Mouse (Mus musculus): ENCODE results near the gene Akap8l.

Akap8l gene

DNA sequence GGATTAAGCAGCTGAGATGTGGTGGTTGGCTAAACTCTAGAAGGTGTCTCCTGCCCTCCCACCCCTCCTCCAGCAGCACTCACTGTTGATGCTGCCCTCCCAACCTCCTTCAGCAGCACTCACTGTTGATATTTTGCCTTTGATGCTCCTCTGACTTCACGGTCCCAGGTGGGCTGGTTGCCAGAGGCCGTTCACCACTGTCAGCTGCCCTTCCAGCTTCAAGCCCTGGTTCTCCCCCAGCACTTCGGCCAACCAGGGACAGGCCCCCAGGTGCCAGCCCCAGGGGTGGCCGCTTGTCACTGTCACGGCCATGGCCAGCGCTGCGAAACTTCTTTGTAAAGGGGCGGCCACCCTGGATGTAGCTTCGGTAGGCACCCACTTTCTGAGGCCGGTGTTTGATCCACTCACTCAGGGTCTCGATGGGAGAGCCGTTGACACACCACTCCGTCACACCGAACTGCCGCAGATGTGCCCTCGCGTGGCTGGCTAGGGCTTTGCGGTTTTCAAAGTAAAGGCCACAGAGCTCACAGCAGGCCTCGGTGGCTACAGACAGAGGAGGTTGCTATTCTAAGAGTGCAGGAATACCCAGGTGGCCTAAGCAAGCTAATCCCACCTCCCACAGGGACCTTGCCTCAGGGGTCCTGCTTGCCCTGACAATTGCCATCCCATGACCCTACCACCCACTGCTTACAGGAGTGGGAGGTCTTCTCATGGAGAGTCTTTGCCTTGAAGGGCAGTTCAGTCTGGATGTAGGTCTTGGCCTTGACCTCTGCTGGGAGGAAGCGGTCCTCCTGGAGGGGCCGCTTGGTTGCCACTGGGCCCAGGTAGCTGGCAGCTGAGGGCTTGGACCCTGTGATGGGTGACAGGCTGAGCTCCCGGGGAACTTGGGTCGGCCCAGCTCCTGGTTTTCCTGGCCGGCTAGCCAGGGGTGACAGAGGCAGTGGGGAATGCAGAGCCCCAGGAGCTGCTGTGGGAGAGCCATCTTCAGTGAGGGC is 6.7 kb upstream of the Akap8l start:
- DNase-seq, result no peak

DNA sequence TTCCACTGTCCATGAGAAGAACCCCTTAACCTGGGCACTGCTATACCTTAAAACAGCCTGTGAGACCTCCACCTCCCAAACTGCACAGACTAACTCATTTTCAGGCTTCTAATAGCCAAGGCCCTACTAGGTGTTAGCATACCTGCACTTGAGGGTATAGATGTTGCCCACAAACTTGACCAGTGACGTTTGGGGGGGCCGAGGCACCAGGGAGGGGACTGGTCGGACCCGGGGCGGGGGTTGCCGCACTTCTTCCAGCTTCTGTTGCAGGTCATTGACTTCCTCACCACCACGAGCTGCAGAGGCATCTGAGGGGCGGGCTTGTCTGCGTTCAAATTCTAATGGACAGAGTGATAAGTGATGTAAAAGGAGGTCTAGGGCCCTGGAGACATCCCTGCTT is 5.9 kb upstream of the Akap8l start:
- no peak for DNase-seq

DNA sequence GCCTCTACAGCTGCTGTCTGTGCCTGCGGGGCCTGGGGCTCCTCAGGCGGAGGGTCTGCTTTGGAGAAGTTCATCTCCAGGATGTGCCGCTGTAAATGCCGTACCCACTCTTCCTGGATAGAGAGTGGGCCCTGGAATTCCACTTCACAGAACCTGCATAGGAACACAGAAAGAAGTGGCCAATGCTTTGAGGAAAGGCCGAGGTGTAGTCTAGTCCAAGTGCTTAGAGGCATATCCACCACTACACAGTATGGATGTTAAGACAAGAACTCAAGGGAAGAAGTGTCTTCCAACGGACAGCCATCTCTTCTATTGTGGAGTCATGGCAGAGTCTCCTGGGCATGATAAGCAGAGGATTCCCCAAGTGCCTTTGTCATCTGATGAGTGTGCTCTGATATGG is 4.6 kb upstream of the Akap8l start:
- DNase-seq, result no peak

DNA sequence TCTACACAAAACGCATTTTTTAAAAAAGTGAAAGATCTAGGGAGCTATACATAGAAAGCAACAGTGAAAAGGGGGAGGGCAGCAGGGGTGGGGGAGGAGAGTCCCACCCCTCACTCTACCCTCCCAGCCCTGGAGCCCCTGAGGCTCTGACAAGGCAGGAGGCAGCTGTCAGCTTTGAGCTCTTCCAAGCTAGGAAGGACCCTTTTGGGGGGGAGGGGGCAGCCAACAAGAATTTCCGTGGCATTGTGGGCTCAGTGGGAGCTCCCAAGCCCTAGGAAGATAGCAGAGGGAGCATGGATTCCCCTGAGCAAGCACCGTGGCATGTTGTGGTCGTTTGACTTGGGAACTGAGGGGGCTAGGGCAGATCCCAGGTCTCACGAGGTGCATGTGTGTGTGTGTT is 3.8 kb upstream of the Akap8l start:
- no peak for DNase-seq

DNA sequence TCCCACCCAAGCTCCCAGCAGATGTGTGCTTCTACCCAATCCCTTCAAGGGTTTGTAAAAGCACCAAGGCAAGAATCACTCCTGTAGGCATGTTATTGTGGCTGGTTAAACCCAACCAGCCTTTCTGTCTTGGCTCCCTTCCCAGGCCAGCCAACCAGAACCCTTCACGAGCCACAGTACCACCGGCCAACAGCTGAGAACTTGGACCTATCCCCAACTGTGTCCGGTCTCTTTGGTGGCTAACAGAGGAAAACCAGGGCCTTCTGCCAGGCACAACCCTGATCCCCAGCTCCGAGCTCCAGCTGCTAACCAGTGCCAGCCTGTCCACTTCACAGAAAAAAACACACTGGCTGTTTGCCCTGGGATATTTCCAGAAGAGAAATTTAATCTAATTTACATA is 3.3 kb upstream of the Akap8l start:
- DNase-seq, result no peak

DNA sequence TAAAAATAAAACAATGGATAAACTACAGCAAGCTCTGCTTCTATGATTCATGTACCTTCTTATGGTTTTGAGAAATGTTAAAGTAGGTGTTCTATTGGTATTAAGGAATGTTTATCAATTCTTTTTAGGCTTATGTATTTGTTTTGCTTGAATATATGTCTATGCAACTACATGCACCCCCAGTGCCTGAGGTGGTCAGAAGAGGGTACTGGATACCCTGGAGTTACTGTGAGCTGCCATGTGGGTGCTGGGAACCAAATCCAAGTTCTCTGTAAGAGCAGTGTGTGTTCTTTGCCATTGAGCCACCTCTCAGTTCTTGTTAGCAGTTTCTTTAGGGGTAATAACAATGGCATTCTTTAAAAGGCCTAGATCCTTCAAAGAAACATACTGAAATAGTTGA is 1.3 kb upstream of the Akap8l start:
- DNase-seq, result no peak

DNA sequence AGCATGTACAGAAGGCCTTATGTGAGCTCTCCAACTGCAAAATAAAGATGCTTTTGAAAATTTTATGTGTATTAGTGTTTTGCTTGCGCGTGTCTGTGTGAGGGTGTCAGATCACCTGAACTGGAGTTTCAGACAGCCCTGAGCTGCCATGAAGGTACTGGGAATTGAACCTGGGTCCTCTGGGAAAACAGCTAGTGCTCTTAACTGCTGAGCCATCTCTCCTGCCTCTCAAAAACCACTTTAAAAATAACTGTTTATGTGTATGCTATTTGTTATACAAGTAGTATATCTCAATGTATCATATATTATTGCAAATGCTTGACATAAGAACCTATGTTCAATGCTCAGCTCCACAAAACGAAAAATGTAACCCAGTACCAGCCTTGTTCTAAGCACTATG is 862 bp upstream of the Akap8l start:
- DNase-seq, result no peak

DNA sequence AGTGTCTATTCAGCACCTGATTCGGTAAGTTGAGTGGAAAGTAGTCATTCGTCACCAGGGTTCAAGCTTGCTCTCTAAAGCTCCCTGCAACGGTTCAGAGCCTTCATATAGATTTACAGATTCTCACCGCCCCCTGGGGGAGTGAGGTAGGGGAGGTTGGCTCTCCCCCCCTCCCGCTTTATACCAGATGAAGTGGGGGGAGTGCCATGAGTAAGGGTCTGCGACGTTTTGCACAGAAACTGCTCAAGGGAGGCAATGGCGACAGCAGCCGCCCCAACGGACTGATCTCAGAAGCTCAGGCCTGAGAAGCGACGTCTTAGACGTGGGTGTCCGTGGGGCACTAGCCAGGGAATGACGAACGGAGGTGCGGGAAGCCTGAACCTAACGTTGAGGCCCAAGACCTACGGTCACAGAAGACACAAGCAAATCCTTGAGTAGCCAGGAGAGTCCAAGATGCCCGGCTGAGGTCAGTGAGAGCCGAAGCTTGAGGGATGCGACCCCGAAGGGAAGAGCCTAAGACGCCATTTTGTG is 491 bp downstream of the Akap8l start:
- DNase-seq, result no peak

DNA sequence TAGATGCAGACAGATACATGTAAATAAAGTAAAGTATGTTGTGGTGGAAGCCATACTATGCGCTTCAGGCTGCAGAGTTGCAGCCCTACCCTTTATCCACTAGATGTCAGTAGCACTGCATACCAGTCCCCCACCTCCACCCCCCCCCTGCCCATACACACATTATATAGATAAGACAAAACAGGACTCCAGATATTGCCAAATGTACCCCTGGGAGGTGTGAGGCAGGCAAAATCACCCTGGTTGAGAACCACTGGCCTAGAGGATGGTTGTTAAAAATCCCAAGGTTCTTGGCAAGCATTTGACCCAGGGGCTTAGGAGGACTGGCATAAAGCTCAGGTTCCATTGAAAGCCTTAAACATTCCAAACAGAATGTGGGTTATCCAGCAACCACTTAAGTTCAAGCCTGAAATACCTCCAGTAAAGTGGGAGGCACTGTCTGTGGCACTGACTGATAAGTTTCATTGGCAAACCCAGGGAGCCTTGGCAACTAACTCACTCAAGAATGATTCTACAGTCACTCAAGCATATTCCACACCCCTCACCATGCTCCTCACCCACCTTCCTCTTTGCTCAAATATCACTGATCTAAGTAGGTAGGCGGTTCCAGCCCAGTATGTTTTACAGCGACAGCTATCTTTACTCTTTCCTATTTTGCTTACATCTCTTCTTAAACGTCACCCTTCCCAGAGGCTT is 1.2 kb downstream of the Akap8l start:
- DNase-seq, result no peak

DNA sequence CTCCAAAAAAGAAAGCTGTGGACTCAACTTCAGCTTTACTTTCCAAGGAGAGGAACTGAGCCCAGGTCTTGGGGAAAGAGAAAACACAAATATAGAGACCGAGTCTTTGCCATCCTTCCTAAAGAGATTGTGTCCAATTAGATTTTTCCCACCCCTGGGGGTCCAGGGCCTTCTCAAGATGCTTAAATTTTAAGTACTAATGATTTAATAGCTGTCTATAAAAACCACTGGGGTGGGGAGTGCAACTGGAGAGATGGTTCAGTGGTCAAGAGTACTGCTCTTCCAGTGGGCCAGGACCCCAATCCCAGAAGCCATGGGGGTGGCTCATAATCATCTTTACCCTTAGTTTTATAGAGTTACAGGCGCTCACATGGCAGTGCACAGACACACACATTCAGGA is 2.0 kb downstream of the Akap8l start:
- no peak for DNase-seq

DNA sequence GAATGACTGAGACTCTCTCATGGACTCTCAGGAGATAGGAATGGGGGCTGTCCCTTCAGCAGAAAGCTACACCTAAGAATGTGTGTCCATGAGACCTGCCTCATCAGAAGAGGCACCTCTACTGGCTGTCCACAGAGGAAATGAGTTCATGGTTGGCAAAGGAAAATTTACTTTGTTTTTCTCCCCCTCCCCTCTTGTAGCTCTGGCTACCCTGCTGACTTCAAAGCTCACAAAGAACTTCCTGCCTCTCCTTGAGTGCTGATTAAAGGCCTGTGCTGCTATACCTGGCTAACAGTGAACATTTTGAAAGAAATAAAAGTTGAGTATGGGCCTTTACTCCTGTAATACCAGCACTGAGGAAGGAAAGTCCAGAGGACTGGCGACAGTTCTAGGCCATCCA is 9.3 kb downstream of the Akap8l start:
- no peak for DNase-seq

DNA sequence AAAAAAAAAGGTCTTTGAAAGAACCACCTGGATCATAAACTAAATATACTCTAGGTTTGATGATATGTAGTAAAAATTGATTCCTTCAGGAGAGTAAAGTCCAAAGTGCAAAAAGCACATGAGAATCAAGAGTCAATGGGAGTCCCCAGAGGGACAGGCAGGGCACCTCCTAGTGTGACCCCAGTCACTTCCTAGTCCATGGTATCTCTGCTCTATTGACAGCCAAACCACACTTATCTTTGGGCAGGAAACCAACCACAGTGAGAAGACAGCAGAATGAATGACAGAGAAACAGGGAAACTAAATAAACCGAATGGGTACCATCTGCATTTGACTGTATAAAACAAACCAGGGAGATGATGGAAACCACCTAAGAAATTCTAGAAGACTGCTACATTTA is 10.3 kb downstream of the Akap8l start:
- DNase-seq, result no peak

DNA sequence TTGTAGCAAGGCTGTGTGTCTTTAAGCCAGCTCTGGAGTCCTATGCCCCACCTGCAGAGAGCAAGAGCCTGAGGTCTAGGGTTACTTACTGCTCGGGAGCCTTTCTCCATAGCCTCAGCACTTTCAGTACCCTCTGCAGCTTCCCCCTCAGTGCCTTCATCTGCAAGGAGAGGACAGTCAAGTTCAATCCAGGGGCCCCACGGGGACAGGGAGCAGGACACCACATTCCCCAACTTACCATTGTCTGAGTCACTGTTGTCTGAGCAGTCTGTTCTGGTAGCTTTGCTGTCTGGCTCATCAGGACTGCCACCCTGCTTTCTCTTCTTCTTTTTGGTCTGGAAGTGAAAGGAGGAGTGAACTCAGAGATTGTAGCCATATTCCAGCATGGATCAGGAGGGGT is 14.5 kb downstream of the Akap8l start:
- no peak for DNase-seq

DNA sequence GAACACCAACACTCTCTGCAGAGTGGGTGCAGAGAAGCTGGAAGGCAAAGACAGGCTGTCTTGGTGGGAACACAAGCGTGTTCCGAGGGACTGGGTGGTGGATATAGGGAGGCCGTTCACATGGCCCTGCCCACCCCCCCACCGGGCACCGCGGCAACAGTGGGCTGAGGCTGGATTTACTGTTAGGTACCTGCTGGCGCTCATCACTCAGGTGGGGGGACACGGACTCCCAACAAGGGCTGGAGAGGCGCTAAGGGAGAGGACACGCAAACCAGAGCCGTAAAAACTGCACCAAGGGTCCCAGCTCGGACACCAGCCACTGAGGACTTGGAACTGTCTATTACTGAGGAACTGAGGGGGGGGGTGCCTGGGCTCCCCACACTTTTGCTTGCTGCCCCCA is 15.5 kb downstream of the Akap8l start:
- no peak for DNase-seq

DNA sequence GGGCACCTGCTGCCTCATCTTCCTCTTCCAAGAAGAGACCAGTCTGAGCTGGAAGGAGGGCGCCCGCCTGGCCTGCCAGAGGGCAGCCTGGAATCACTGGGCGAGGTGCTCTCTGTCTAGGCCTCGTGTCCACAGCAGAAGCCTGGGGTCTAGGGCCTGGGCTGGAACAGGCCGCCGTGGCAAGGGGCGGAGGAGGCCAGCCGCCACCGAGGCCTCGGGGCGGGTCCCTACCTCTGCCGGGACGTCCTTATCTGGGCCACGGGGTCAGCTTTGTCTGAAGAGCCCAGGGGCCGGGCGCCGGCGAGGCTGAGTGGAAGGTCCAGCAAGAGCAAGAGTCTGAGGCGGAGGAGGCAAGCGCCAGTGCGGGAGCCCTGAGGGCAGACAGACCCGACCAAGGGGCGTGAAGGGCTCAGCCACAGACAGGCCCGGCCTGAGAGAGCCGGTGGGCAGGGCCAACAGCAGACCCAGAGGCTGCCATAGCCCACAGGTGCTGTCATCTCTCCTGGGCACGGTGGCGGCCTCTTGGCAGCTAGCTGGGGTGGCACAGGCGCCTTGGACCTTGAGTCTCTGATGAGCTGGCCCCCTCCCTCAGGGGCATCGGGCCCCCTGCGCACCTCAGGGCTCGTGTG is 16.6 kb downstream of the Akap8l start:
- no peak for DNase-seq

DNA sequence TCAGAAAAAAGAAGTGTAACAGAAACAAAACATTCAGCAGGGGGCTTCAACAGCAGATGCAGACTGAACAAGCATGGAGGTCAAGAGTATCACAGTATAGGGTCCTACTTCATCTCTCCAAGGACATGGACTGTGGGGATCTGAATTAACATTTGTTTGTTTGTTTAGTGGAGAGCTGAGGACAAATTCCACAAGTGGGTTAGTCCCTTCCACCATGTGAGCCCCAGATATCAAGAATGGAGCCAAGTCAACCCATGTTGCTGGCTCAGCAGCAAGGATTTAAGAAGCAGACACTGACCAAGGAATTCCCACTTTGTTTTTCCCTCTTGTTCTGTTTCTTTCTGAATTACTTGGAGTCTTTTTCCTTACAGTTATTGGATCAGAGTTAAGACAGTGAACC is 22.9 kb downstream of the Akap8l start:
- DNase-seq, result no peak

DNA sequence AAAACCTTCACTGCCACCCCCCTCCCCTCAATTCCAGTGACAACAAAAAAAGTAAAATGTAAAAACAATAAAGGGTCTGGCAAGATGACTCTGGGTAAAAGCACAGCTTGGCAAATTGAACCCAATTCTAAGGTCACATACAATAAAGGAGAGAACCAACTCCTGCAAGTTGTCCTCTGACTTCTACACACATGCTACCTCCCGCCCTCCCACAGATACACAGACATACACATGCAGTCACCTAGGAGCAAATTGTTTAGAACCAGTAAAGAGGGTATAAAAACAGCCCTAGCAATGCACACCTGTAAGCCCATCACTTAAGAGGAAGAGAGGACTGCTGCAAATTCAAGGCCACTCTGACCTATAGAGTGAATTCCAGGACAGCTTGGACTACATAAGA is 27.6 kb downstream of the Akap8l start:
- no peak for DNase-seq

DNA sequence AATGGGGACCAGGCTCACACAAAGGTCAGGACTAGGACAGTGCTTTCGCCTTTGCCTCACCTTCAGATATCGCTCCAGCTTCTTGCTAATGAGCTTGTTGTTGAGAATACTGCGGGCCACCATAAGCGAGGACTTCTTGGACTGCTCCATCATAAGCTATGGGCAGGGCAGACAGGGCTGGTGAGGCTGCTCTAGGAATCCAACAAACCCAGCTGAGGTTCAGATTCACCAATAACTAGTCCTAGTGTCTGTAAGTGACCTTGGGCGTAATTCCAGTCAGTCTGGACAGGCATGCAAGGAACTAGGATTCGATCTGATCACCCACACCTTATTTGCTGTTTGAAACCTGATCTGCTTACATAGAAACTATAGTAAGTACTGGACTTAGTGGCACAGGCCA is 28.6 kb downstream of the Akap8l start:
- no peak for DNase-seq

DNA sequence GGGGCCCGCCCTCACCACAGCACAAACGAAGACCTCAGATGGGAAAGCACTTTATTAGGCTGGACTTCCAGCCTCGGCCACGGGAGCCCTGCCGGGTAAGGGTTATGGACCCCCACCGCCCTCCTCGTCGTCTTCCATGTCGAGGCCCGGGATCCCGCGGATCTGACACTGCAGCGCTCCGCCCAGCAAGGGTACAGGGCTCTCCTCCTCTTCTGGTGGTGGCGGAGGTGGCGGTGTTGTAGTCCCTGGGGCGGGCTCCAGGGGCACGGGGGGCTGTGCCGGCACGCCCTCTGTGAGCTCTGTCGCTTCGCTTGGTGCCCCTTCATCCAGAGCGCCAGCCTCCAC is 29.0 kb downstream of the Akap8l start:
- DNase-seq, result no peak

DNA sequence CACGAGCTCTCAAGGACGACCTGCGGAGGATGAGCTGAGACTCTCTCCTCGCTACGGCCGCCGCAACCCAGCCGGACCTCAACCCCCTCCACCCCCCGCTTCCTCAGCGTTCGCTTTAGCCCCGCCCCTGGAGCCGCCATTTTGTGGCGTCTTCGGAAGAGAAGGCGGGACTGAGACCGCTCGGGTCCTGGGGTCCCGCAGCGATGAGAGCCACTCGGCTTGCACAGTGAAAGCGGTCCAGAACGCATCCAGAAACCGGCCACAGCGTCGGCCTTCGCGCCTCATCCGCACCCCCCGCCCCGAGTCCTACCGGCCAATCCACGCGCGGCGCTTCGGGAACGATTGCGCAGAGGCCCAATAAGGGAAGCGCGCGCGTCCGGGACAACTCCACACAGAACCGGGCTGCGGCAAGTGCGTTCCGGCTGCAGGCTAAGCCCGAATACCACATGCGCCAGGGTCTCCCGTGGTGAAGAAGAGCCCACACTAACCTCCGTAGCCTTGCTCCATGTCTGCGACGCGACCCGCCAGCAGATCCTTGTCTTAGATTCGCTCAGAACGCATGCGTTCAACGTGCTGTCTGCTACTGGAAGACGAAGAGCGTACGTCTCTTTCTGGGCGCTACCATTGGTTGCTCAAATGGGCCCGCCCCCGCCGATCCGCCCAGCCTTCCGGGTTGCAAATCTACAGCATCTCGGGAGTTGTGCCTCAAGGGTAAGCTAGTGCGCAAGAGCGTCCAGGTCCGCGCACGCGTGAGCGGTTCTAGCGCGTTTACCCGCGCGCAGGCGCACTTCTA is 29.6 kb downstream of the Akap8l start, which contains the start of gene Akap8:
TSS of gene Akap8 (minus strand) at position 642 of the 793 bp plus-strand sequence.
- peak; percentile 97 for DNase-seq

DNA sequence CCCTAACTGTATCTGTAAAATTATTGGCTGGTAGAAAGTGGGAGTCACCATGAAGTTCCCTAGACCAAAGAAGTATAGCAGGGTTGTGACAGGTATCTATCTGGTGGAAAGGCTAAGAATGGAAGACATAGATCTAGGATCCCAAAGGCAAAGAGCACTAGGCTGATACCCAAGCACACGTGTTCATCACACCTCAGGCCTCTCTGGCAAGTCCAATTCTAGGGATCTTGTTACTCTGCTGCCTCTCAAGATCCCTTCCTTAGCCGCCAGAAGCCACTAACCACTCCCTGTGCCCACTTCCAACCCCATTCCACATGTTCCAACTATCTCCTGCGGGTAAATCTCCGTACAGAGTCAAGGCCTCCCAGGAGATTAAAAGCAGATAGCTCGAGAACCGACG is 30.5 kb downstream of the Akap8l start:
- no peak for DNase-seq

DNA sequence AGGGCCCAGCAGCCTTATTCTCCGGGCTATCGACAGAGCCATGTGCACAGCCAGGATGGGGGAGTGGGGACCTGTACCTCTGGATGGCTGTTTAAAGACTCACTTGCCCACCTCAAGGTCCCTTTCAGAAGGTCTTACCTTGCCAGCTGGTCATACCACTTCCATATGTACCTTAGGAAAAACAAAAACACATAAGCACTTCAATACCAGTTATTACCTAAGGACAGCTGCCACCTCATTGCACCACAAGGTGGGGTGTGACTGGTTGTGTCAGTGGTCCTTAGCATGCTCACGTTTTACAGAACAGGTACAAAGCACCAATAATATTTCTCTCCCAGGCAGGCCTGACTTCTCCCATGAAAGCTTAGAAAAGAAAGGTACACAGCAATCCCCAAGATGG is 32.7 kb downstream of the Akap8l start:
- no peak for DNase-seq

DNA sequence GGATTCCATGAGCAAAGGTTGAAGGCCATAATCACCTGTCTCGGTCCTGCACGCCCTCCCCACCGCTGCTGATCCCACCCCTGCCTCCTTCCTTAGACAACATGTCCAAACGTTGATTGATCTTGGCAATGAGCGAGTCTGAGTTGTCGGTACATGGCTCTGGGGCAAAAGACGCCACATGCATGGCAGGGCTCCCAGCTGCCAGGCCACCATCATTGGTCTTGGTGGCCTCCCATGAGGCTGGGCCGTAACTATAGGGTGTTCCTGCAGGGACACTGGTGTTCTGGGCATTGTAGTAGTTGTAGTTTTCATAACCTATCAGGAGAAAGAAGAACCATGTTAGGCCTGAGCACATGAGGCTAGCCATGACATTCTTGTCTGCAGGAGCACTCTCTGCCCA is 33.4 kb downstream of the Akap8l start:
- no peak for DNase-seq

All from right cerebral cortex, postnatal 14 days (tissue).